Mouse (Mus musculus): ENCODE measurements around the gene Copg2.

Copg2 gene

DNA sequence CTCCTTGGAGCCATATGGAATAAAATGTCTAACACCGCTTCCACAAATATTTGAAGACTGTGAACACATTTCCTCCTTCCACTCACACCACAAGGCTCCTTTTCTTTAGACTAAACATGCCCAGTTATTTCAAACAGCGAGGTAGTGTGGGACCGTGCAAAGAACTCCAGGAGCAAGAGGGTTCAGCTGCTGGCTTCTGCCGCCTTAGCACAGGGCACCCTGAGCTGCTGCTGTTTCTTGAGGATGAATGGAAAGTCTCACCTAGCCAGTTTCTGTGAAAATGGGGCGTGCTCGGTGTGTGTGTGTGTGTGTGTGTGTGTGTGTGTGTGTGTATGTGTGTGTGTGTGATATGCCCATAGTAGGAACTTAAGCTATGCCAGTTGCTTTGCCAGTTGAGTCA is 162.1 kb downstream of the Copg2 start:
- Histone ChIP-seq H3K9me3 (ENCODE audit: low read length) (peaks cover 86% of the 10 kb centered on the region), H3K36me3 (ENCODE audit: insufficient read depth, low read length) (no peaks in the 10 kb centered on the region), H3K27me3 (ENCODE audit: insufficient read depth, low read length) (no peaks in the 10 kb centered on the region), H3K4me1 (replicated peaks; ENCODE audit: low read depth, low read length) (no peaks in the 10 kb centered on the region), H3K4me3 (replicated peaks; ENCODE audit: low read length) (no peak overlapping the region)
- TF ChIP-seq NANOG (IDR thresholded peaks at IDR 0.05; ENCODE audit: borderline replicate concordance, low read length) (no peak), POU5F1 (IDR thresholded peaks at IDR 0.05; ENCODE audit: borderline replicate concordance, low read length) (no peak), CTCF (conservative IDR thresholded peaks at IDR 0.05; ENCODE audit: low read length) (no peak)

- Histone ChIP-seq H3K36me3 (ENCODE audit: insufficient read depth, low read length) (no peaks in the 10 kb centered on the region), H3K4me1 (replicated peaks; ENCODE audit: low read depth, low read length) (no peaks in the 10 kb centered on the region), H3K4me3 (replicated peaks; ENCODE audit: low read length) (peak overlapping the region; percentile 57), H3K9me3 (ENCODE audit: low read length) (peaks cover 70% of the 10 kb centered on the region), H3K27me3 (ENCODE audit: insufficient read depth, low read length) (no peaks in the 10 kb centered on the region)
- TF ChIP-seq NANOG (IDR thresholded peaks at IDR 0.05; ENCODE audit: borderline replicate concordance, low read length) (no peak), POU5F1 (IDR thresholded peaks at IDR 0.05; ENCODE audit: borderline replicate concordance, low read length) (no peak), CTCF (conservative IDR thresholded peaks at IDR 0.05; ENCODE audit: low read length) (no peak; the same call in 1 of the 2 replicates)
Measured at GRCm38 (mm10) chr6:30732571-30733130, 163.9 kb downstream of the Copg2 start.

- H3K27me3 ChIP-seq (ENCODE audit: insufficient read depth, low read length), result no peaks in the 10 kb centered on the region
- H3K4me1 ChIP-seq (replicated peaks; ENCODE audit: low read depth, low read length), result no peaks in the 10 kb centered on the region
- H3K4me3 ChIP-seq (replicated peaks; ENCODE audit: low read length), result no peak overlapping the region
- TF ChIP-seq NANOG (IDR thresholded peaks at IDR 0.05; ENCODE audit: borderline replicate concordance, low read length), result no peak
- no peak for TF ChIP-seq CTCF (conservative IDR thresholded peaks at IDR 0.05; ENCODE audit: low read length)
- no peak for TF ChIP-seq POU5F1 (IDR thresholded peaks at IDR 0.05; ENCODE audit: borderline replicate concordance, low read length)
- H3K9me3 ChIP-seq (ENCODE audit: low read length), result peaks cover 47% of the 10 kb centered on the region
- H3K36me3 ChIP-seq (ENCODE audit: insufficient read depth, low read length), result no peaks in the 10 kb centered on the region
Measured at GRCm38 (mm10) chr6:30730301-30730971, 166.2 kb downstream of the Copg2 start.

DNA sequence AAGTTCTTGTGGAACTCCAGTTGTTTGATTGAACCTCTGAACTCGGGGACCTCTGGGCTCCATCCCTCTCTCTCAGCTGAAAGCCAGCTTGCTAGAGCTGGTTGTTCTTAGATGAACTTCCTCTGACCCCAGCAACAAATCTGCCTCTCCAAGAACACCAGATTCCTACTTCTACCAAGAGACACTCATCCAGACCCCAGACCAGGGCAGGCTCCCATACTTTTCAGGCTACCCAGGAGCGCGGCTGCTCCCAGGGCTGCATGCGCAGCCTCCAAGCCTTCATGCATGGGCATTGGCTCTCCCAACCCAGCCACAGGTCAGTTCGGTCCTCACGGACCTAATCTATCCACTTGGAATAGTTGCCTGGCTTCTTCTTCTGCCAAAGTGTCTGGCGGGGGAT is 173.3 kb downstream of the Copg2 start, which contains the start of gene Mest:
Gene Mest (plus strand): TSS at position 217 of the 400 bp plus-strand sequence.
- Histone ChIP-seq H3K9me3 (ENCODE audit: low read length) (no peaks in the 10 kb centered on the region), H3K4me1 (replicated peaks; ENCODE audit: low read depth, low read length) (no peaks in the 10 kb centered on the region), H3K36me3 (ENCODE audit: insufficient read depth, low read length) (no peaks in the 10 kb centered on the region), H3K4me3 (replicated peaks; ENCODE audit: low read length) (no peak within 1 kb of the TSS), H3K27me3 (ENCODE audit: insufficient read depth, low read length) (0 out of 2 replicates have a peak, but pooled peaks cover 3% of the 10 kb centered on the region)
- TF ChIP-seq CTCF (conservative IDR thresholded peaks at IDR 0.05; ENCODE audit: low read length) (no peak), POU5F1 (IDR thresholded peaks at IDR 0.05; ENCODE audit: borderline replicate concordance, low read length) (no peak), NANOG (IDR thresholded peaks at IDR 0.05; ENCODE audit: borderline replicate concordance, low read length) (no peak)

DNA sequence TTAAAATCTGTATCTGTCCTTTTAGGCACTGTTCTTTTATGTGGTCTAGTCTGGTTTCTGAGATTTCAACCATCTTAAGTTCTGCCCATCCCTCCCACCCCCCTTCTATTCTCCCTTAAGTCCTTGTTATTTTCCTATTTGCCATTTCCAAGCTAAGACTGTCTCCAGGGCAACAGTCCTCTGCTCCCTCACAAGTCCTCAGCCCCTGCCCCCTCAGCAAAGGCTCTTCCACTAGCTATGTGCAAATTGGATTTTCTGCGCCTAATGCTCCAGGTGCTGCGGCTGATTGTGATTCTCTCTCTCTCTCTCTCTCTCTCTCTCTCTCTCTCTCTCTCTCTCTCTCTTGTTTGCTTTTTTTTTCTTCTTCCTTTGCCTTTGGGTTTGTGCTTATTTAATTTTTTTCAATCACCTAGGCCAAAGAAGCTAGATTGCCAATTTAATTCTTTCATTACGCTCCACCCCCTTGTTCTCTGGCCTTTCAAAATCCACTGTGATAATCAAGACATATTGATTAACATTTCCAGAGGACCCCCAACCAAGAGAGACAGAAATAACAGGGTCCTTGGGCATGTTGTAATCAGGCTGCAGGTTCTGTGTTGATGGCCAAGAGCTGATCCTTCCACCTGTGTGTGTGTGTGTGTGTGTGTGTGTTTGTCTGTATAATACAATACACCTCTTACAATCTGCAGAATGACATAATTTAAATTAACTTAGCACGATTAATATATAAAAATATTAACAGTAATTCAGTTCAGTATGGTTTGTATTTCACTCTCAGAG is 174.0 kb downstream of the Copg2 start:
- H3K4me1 ChIP-seq (replicated peaks; ENCODE audit: low read depth, low read length), result no peaks in the 10 kb centered on the region
- 0 out of 2 replicates have a peak, but pooled peaks cover 5% of the 10 kb centered on the region for H3K27me3 ChIP-seq (ENCODE audit: insufficient read depth, low read length)
- no peaks in the 10 kb centered on the region for H3K9me3 ChIP-seq (ENCODE audit: low read length)
- H3K36me3 ChIP-seq (ENCODE audit: insufficient read depth, low read length), result no peaks in the 10 kb centered on the region
- no peak overlapping the region for H3K4me3 ChIP-seq (replicated peaks; ENCODE audit: low read length)
- no peak for TF ChIP-seq NANOG (IDR thresholded peaks at IDR 0.05; ENCODE audit: borderline replicate concordance, low read length)
- TF ChIP-seq CTCF (conservative IDR thresholded peaks at IDR 0.05; ENCODE audit: low read length), result no peak
- TF ChIP-seq POU5F1 (IDR thresholded peaks at IDR 0.05; ENCODE audit: borderline replicate concordance, low read length), result no peak

DNA sequence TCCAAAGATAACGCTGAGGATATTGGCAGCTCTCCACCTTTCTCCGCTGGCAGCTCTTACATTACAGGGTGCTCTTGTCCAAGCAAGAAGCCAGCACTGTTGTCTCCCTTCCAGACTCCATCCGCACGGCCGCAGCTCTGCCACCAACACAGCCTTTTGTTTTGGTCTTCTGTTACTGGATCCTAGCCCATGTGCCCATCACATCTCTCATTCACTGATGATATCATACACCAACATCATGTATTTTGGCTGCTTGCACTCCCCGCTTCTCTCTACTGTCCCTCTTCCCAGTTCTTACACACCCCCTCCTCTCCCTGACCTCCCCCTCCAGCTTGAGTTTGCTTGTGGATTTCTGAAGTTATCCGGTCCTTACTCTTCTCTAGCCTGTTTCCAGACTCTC is 179.8 kb downstream of the Copg2 start:
- H3K4me3 ChIP-seq (replicated peaks; ENCODE audit: low read length), result no peak overlapping the region
- H3K27me3 ChIP-seq (ENCODE audit: insufficient read depth, low read length), result 0 out of 2 replicates have a peak, but pooled peaks cover 5% of the 10 kb centered on the region
- TF ChIP-seq CTCF (conservative IDR thresholded peaks at IDR 0.05; ENCODE audit: low read length) (no peak), NANOG (IDR thresholded peaks at IDR 0.05; ENCODE audit: borderline replicate concordance, low read length) (no peak), POU5F1 (IDR thresholded peaks at IDR 0.05; ENCODE audit: borderline replicate concordance, low read length) (no peak)
- 0 out of 2 replicates have a peak, but pooled peaks cover 2% of the 10 kb centered on the region for H3K4me1 ChIP-seq (replicated peaks; ENCODE audit: low read depth, low read length)
- no peaks in the 10 kb centered on the region for H3K9me3 ChIP-seq (ENCODE audit: low read length)
- H3K36me3 ChIP-seq (ENCODE audit: insufficient read depth, low read length), result no peaks in the 10 kb centered on the region

DNA sequence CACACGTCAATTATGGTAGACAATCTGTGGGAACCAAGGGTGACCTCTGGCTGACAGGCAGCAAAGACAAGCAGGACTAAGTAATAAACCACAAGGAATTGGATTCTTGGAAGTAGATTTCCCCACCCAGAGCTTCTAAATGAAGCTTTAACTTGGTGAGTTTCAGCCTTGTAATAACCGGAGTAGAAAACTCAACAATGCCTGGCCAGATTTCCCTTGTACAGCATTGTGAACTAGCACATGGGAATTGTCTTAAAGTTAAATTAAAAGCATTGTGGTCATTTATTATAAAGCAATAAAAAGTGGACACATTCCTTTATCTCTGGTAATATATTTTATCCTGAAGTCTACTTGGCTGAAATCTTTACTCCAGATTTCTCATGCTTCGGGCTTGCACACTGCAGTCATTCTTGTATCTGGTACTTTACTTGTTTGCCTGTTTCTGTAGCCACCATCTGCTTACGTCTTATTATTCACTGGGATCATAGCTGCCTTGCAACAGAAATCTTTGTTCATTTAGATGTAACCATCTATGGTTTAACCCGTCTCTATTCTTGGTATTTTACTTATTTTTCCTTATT is 181.6 kb downstream of the Copg2 start:
- Histone ChIP-seq H3K36me3 (ENCODE audit: insufficient read depth, low read length) (no peaks in the 10 kb centered on the region), H3K4me1 (replicated peaks; ENCODE audit: low read depth, low read length) (0 out of 2 replicates have a peak, but pooled peaks cover 2% of the 10 kb centered on the region), H3K9me3 (ENCODE audit: low read length) (no peaks in the 10 kb centered on the region), H3K27me3 (ENCODE audit: insufficient read depth, low read length) (peaks cover 5% of the 10 kb centered on the region; the same call in 1 of the 2 replicates), H3K4me3 (replicated peaks; ENCODE audit: low read length) (no peak overlapping the region)
- TF ChIP-seq NANOG (IDR thresholded peaks at IDR 0.05; ENCODE audit: borderline replicate concordance, low read length), result no peak
- TF ChIP-seq CTCF (conservative IDR thresholded peaks at IDR 0.05; ENCODE audit: low read length), result no peak
- TF ChIP-seq POU5F1 (IDR thresholded peaks at IDR 0.05; ENCODE audit: borderline replicate concordance, low read length), result no peak

DNA sequence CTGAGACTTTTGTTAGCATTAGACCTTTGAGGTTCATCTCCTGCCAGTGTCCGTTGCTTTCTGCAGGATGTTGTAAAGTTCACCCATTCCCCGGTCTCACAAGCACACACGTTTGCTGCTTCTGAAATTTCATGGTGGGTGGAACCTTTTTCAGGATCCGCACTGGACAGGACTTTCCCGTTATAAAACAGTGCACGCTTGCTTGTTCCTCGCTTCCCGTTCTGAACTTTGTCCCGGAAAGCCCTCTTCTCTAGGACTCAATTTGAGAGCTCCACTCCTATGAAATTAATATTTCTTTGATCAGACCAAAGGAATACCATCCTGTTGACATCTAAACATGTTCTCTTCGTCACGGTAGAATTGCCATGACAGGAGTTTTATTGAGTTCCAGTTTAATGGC is 182.7 kb downstream of the Copg2 start:
- TF ChIP-seq POU5F1 (IDR thresholded peaks at IDR 0.05; ENCODE audit: borderline replicate concordance, low read length), result no peak
- no peak for TF ChIP-seq CTCF (conservative IDR thresholded peaks at IDR 0.05; ENCODE audit: low read length)
- TF ChIP-seq NANOG (IDR thresholded peaks at IDR 0.05; ENCODE audit: borderline replicate concordance, low read length), result no peak

More for the DNA sequence above, 182.7 kb downstream of the Copg2 start:
- Histone ChIP-seq H3K36me3 (ENCODE audit: insufficient read depth, low read length) (no peaks in the 10 kb centered on the region), H3K9me3 (ENCODE audit: low read length) (no peaks in the 10 kb centered on the region), H3K4me3 (replicated peaks; ENCODE audit: low read length) (no peak overlapping the region), H3K27me3 (ENCODE audit: insufficient read depth, low read length) (peaks cover 5% of the 10 kb centered on the region; the same call in 1 of the 2 replicates), H3K4me1 (replicated peaks; ENCODE audit: low read depth, low read length) (0 out of 2 replicates have a peak, but pooled peaks cover 2% of the 10 kb centered on the region)

All from E14TG2a.4 (cell line).